Mouse (Mus musculus): ENCODE measurements around the gene Abcb9. TPM values are rescaled to one million over a fixed set of nuclear protein-coding genes. Genes with fewer than 3 reads are reported as not detected.

The Abcb9 gene
- polyA plus RNA-seq, 1 experiment: 37.8 TPM

GRCm38 (mm10) chr5:124018651-124019050, 76.9 kb downstream of the Abcb9 start:
- Histone ChIP-seq H3K4me3 (ENCODE audit: insufficient read depth, low read length) (no peak overlapping the region), H3K4me1 (ENCODE audit: control insufficient read depth, insufficient read depth, low read length) (peaks cover 22% of the 10 kb centered on the region), H3K27ac (ENCODE audit: insufficient read depth, low read length) (peak overlapping the region; percentile 30)
- no peak for TF ChIP-seq CTCF (IDR thresholded peaks at IDR 0.05; ENCODE audit: extremely low read depth, insufficient read depth, low read length)
- no peak for TF ChIP-seq POLR2A (IDR thresholded peaks at IDR 0.05; ENCODE audit: extremely low read depth, insufficient read depth, low read length)

DNA sequence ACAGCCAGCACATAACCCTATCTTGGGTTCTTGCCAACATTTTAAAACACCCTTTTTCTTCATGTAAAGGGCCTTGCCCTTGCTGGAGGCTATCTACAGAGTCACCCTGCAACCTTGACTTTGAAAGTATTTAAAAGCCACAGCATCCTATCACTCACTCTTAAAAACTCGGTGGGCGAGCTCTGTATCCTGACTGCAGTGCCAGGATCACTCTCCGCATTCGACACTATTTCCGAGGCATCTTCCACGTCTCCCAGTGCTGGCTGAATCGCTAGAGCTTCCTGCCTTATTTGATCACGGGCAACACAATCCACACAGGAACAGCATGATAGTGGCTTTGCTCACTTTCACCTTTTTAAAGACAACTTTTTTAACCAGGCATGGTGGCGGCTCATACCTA, 77.7 kb downstream of the Abcb9 start:
- TF ChIP-seq POLR2A (IDR thresholded peaks at IDR 0.05; ENCODE audit: extremely low read depth, insufficient read depth, low read length): no peak
- no peak for TF ChIP-seq CTCF (IDR thresholded peaks at IDR 0.05; ENCODE audit: extremely low read depth, insufficient read depth, low read length)
- Histone ChIP-seq H3K4me1 (ENCODE audit: control insufficient read depth, insufficient read depth, low read length) (peaks cover 26% of the 10 kb centered on the region), H3K27ac (ENCODE audit: insufficient read depth, low read length) (peak overlapping the region; percentile 30), H3K4me3 (ENCODE audit: insufficient read depth, low read length) (no peak overlapping the region)

DNA sequence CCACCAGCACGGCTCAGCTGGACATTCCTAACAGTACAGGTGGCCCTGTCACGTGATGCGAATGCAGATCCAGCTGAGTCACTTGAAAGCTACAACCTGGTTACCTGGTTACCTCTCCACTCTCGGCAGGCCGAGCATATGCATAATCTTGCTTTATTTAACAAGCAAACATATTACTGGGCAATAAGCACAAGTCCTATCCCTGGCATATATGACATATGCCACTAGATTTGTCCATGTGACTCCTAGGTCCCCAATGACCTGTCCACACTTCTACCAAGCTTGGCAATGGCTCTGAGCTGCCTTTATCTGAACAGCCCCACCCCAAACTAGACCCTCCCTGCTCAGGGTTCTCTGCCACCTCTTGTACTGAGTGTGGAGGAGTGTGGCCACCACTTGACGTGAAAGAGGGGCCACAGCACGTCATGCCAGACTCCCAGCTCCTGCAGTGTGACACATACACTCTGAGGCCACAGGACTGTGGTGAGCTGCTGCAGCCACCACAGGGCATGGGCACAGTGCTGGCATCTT, 79.2 kb downstream of the Abcb9 start:
- H3K4me3 ChIP-seq (ENCODE audit: insufficient read depth, low read length): no peak overlapping the region
- H3K27ac ChIP-seq (ENCODE audit: insufficient read depth, low read length): no peak overlapping the region
- TF ChIP-seq CTCF (IDR thresholded peaks at IDR 0.05; ENCODE audit: extremely low read depth, insufficient read depth, low read length) (no peak), POLR2A (IDR thresholded peaks at IDR 0.05; ENCODE audit: extremely low read depth, insufficient read depth, low read length) (no peak)
- H3K4me1 ChIP-seq (ENCODE audit: control insufficient read depth, insufficient read depth, low read length): peaks cover 35% of the 10 kb centered on the region

DNA sequence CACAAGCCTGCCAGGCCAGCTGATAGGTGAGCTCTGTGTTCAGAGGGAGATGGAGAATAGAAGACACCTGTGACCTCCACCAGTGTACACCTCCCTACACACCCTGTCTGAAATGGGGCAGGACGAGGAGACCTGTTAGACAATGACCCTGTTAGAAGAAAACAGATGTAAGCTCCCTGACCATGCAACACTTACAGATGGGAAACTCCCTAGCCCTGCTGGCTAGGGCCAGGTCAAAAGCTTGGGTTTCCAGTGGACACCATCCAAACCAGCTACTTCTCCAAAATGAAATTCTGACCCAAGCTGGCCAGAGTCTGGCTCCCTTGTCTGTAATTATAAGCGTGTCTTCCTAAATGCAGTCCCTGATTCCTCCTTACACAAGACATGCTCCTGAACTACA, 79.9 kb downstream of the Abcb9 start:
- Histone ChIP-seq H3K4me1 (ENCODE audit: control insufficient read depth, insufficient read depth, low read length) (peaks cover 38% of the 10 kb centered on the region), H3K4me3 (ENCODE audit: insufficient read depth, low read length) (no peak overlapping the region), H3K27ac (ENCODE audit: insufficient read depth, low read length) (no peak overlapping the region)
- no peak for TF ChIP-seq POLR2A (IDR thresholded peaks at IDR 0.05; ENCODE audit: extremely low read depth, insufficient read depth, low read length)
- no peak for TF ChIP-seq CTCF (IDR thresholded peaks at IDR 0.05; ENCODE audit: extremely low read depth, insufficient read depth, low read length)

DNA sequence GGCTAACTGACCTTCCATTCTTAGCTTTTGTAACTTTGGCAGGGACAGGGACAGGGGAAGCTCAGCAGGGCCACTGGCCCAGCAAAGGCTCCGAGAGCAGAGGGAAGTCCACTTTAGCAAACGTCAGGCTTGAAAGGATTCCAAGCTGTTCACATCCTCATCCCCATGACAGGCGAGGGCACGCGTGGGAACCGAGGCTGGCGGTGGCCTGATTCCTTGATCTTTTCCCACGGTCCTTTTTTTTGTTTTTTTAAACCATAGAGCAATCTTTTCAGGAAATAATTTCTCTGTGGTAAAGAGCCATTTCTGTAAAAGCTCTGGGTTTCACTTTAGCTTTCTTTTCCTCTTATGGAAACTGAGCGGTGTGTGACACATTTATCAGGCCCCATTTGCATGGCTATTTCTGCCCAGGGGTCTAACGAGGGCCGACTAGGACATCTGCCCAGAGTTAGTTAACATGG, 80.8 kb downstream of the Abcb9 start:
- TF ChIP-seq CTCF (IDR thresholded peaks at IDR 0.05; ENCODE audit: extremely low read depth, insufficient read depth, low read length) (no peak), POLR2A (IDR thresholded peaks at IDR 0.05; ENCODE audit: extremely low read depth, insufficient read depth, low read length) (no peak)
- H3K27ac ChIP-seq (ENCODE audit: insufficient read depth, low read length): peak overlapping the region; percentile 24; the same call in 1 of the 2 replicates
- peaks cover 38% of the 10 kb centered on the region for H3K4me1 ChIP-seq (ENCODE audit: control insufficient read depth, insufficient read depth, low read length)
- no peak overlapping the region for H3K4me3 ChIP-seq (ENCODE audit: insufficient read depth, low read length)

DNA sequence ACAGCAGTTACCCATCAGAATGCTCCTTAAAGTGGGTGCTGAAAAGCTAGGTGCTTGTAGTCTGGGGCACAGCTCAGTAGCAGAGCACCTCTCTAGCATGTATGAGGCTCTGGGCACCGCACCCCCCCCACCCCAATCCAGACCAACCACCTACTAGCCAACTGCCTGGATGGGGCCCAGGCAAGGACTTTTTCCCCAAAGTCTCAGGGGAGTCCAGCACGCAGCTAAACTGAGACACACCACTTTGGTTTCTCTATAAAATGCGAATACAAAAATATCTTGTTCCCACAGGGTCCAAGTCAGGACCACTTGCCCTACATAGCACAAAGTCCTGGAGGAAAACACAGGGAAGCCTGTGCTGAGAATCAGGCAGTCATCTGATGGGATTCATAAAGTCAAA, 81.4 kb downstream of the Abcb9 start:
- Histone ChIP-seq H3K27ac (ENCODE audit: insufficient read depth, low read length) (peak overlapping the region; percentile 32; the same call in 1 of the 2 replicates), H3K4me3 (ENCODE audit: insufficient read depth, low read length) (no peak overlapping the region)

GRCm38 (mm10) chr5:124013747-124014146, 81.9 kb downstream of the Abcb9 start:
- no peak overlapping the region for H3K4me3 ChIP-seq (ENCODE audit: insufficient read depth, low read length)
- peak overlapping the region; percentile 32; the same call in 1 of the 2 replicates for H3K27ac ChIP-seq (ENCODE audit: insufficient read depth, low read length)
- H3K4me1 ChIP-seq (ENCODE audit: control insufficient read depth, insufficient read depth, low read length): peaks cover 40% of the 10 kb centered on the region
- TF ChIP-seq POLR2A (IDR thresholded peaks at IDR 0.05; ENCODE audit: extremely low read depth, insufficient read depth, low read length): no peak
- TF ChIP-seq CTCF (IDR thresholded peaks at IDR 0.05; ENCODE audit: extremely low read depth, insufficient read depth, low read length): no peak

More for the DNA sequence above, 81.4 kb downstream of the Abcb9 start:
- TF ChIP-seq POLR2A (IDR thresholded peaks at IDR 0.05; ENCODE audit: extremely low read depth, insufficient read depth, low read length): no peak
- TF ChIP-seq CTCF (IDR thresholded peaks at IDR 0.05; ENCODE audit: extremely low read depth, insufficient read depth, low read length): no peak
- peaks cover 40% of the 10 kb centered on the region for H3K4me1 ChIP-seq (ENCODE audit: control insufficient read depth, insufficient read depth, low read length)

DNA sequence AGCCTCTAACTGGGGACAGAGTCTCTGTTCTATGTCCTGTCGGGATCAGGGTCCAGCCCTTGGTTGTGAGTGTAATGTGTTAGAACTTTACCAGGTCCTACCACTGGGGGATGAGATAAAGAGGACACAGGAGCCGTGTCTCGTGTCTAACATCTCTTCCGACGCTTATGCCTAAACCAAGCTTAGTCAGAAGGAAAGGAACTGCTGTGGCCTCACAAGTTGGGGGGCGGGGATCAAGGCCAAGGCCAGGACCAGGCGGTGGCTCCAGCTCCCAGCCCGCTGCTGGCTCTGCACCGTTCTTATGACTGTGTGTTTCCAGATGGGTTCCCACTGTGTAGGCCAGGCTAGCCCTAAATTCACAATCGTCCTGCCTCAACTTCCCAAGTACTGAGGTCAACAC, 82.7 kb downstream of the Abcb9 start:
- TF ChIP-seq CTCF (IDR thresholded peaks at IDR 0.05; ENCODE audit: extremely low read depth, insufficient read depth, low read length): no peak
- no peak for TF ChIP-seq POLR2A (IDR thresholded peaks at IDR 0.05; ENCODE audit: extremely low read depth, insufficient read depth, low read length)
- H3K4me1 ChIP-seq (ENCODE audit: control insufficient read depth, insufficient read depth, low read length): peaks cover 37% of the 10 kb centered on the region
- H3K4me3 ChIP-seq (ENCODE audit: insufficient read depth, low read length): no peak overlapping the region
- no peak overlapping the region for H3K27ac ChIP-seq (ENCODE audit: insufficient read depth, low read length)

DNA sequence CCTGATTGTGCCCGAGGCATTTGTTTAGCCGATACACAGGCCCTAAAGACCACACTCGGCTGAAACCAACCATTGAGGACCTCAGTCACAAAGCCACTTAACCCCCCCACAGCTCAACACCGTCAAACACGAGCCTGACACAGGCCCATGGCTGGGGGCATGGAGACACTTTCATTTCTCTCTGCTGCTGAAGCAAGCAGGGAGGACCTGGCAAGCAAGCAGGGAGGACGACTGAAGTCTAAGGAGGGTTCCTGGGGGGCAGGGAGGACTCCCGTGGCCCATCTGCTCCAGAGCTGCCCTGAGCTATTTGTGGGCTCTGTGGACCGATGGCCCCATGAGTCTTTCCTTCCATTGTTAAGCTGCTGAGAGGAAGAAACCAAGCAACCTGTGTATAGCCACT, 83.7 kb downstream of the Abcb9 start:
- H3K4me1 ChIP-seq (ENCODE audit: control insufficient read depth, insufficient read depth, low read length): peaks cover 33% of the 10 kb centered on the region
- no peak overlapping the region for H3K4me3 ChIP-seq (ENCODE audit: insufficient read depth, low read length)
- peak overlapping the region; percentile 67 for H3K27ac ChIP-seq (ENCODE audit: insufficient read depth, low read length)
- TF ChIP-seq CTCF (IDR thresholded peaks at IDR 0.05; ENCODE audit: extremely low read depth, insufficient read depth, low read length) (no peak), POLR2A (IDR thresholded peaks at IDR 0.05; ENCODE audit: extremely low read depth, insufficient read depth, low read length) (no peak)

Other genes starting within 250 kb of the Abcb9 start
- 0.04 and 0.06 TPM in 2 replicates for gene Hcar2, start 230.3 kb downstream of the Abcb9 start, polyA plus RNA-seq (2012; rRNA removed)
- gene Hcar1, start 215.8 kb downstream of the Abcb9 start, polyA plus RNA-seq (2012; rRNA removed): 1.1 TPM in 2 replicates
- 46.1 and 54.1 TPM in 2 replicates for gene Denr, start 188.6 kb downstream of the Abcb9 start, polyA plus RNA-seq (2012; rRNA removed)
- 1.0 and 1.8 TPM in 2 replicates for gene Gm43518, start 168.4 kb downstream of the Abcb9 start, polyA plus RNA-seq (2012; rRNA removed)
- 5.4 and 6.5 TPM in 2 replicates for gene Ccdc62, start 165.1 kb downstream of the Abcb9 start, polyA plus RNA-seq (2012; rRNA removed)
- 42.1 and 46.6 TPM in 2 replicates for gene Hip1r, start 122.2 kb downstream of the Abcb9 start, polyA plus RNA-seq (2012; rRNA removed)
- 48.4 and 48.7 TPM in 2 replicates for gene Vps37b, start 63.5 kb downstream of the Abcb9 start, polyA plus RNA-seq (2012; rRNA removed)
- 43.2 and 45.1 TPM in 2 replicates for gene Ogfod2, start 16.5 kb upstream of the Abcb9 start, polyA plus RNA-seq (2012; rRNA removed)
- gene Arl6ip4, start 20.3 kb upstream of the Abcb9 start, polyA plus RNA-seq (2012; rRNA removed): 72.5 and 78.9 TPM in 2 replicates
- 178 and 196 TPM in 2 replicates for gene Pitpnm2, start 154.0 kb upstream of the Abcb9 start, polyA plus RNA-seq (2012; rRNA removed)
- gene Mphosph9, start 232.2 kb upstream of the Abcb9 start, polyA plus RNA-seq (2012; rRNA removed): 21.0 and 22.3 TPM in 2 replicates
- 13.5 and 13.6 TPM in 2 replicates for gene 2810006K23Rik, start 232.3 kb upstream of the Abcb9 start, polyA plus RNA-seq (2012; rRNA removed)

All from cortical plate, adult 2 months (tissue).